Mouse (Mus musculus) thymus, postnatal 10 days (tissue): ENCODE measurements around the gene Ccnb1ip1.
"Not testable (repeated sequence)": the region's sequence is repeated elsewhere in the genome, so short reads cannot be mapped to it uniquely, and the experiment has no call there.

Experiments used
- DNase-seq, 2 experiments: peaks; one replicate each; pipeline ENCODE4 v3.0.0; 2021; ENCODE audit warnings: low spot score in 2 of 2

The Ccnb1ip1 gene

DNA sequence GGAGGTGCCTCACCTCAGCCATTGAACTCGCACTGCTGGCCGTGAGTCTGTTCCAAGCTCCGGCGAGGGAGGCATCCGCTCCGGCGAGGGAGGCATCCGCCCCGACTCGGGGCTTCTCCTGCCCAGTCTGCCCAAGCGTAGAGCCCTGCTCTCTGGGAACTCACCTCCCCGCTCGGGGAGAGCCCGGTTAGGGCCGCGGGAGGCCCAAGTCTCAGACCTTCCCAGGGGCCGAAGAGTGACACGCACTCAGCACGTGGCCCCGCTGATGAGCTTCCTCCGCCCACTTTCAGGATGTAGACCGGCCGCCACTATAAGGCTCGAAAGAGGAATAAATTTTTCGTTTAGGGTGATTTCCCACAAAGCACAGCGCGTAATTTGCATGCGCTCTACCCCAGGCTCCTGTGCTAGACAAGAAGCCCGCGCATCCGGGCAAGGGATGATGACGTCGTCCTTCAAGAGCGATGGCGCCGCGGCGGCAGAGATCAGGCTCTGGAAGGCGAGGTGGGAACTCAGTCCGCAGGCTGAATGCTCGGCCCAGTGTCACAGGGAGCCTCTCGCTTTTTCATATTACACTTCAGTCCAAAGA is at the start of gene Ccnb1ip1, which contains the start of gene Parp2:
TSS of gene Ccnb1ip1 (minus strand) at position 246 of the 586 bp plus-strand sequence.
TSS of gene Parp2 (plus strand) at position 355 of the 586 bp plus-strand sequence.
- peak; percentile 92 to 96 for DNase-seq

DNA sequence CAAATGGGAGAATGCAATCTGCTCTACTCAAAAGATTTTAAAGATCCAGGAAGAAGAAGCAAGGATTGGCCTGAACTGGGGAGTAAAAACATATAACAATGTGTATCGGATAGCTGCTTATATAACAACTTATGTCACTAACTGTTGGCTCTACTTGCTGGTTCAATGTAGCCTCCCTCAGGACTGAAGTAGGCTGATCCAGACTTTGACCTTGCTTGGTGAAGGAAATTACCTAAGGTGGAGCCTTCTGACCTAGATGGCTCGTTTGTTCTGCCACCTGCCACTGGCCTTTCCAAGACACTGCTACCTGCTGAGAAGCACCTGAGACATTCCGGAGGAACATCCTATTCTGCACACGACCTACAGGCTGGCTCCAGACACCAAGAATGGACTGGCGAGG is 48.3 kb upstream of the Ccnb1ip1 start:
- no peak for DNase-seq

GRCm38 (mm10) chr14:50837236-50837635 is 29.7 kb upstream of the Ccnb1ip1 start:
- no peak for DNase-seq

DNA sequence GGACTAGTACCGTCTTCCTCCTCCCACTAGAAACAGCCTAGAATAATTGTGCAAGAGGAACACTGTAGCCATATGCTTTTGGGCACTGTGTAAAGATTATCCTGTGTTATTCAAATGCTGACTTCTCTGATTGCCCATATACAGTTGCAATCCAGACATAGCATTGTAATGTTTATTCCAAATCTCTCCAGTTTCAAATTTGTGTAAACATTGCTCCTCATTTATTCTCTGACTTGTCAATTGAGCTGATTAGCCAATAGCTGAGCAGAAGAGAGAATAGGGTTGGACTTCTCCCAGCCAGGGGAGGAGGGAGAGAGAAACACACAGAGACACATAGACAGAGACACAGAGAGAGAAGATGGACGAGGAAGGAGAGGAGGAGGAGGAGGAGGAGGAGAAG is 26.9 kb upstream of the Ccnb1ip1 start:
- no peak for DNase-seq

GRCm38 (mm10) chr14:50833964-50834363 is 26.4 kb upstream of the Ccnb1ip1 start:
- DNase-seq, result no peak

DNA sequence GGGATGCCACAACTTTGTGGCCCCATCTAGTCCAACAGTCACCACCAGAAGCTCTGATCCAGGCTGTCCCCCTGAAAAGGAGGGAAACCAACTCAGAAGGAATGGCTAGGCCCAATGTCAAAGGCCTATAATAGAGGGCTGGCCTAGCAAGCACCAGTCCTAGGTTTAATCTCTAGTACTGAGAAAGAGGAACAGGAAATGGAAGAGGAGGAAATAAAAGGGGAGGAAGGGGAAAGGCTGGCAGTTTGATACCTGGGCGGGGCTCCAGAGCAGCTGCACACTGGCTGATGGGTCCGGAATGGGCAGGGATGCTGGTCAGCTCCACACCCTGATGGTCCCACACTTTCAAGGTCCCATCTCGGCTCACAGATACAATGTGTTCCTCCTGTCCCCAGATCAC is 22.3 kb upstream of the Ccnb1ip1 start:
- no peak for DNase-seq

DNA sequence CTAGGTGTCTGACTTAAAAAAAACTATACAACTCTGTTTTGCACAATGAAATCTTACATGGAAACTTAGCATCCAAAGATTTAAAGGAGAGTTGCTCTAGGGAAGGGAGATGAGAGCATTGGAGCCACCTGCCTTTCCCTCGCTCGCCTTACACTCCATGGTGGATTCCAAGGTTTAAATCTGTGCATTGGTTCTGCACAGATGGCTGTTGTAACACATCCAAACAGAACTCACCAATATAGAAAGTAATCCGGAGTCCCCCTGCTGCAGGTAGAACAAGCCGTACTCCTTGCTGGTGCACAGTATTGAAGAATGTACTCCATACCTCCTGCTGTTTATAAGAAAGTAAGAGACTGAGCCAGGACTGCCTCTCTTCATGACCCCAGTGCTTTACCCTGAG is 19.0 kb upstream of the Ccnb1ip1 start:
- DNase-seq, result no peak

GRCm38 (mm10) chr14:50824219-50824618 is 16.7 kb upstream of the Ccnb1ip1 start:
- no peak for DNase-seq

DNA sequence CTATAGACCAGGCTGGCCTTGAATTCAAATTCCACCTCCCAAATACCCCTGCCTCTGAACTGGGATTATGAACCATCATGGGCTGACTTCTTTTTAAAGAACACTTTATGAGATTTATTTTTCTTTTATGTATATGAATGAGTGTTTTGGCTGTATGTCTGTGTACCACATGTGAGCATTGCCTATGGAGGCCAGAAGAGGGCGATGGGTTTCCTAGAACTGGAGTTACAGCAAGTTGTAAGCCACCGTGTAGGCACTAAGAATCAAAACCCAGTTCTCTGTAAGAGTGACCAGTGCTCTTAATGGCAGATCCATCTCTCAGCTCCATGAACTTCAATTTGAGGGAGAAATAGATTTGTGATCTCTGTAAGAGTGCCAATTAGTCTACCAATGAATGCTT is 15.7 kb upstream of the Ccnb1ip1 start:
- DNase-seq, result no peak

GRCm38 (mm10) chr14:50813060-50813459 is 5.5 kb upstream of the Ccnb1ip1 start:
- no peak for DNase-seq

DNA sequence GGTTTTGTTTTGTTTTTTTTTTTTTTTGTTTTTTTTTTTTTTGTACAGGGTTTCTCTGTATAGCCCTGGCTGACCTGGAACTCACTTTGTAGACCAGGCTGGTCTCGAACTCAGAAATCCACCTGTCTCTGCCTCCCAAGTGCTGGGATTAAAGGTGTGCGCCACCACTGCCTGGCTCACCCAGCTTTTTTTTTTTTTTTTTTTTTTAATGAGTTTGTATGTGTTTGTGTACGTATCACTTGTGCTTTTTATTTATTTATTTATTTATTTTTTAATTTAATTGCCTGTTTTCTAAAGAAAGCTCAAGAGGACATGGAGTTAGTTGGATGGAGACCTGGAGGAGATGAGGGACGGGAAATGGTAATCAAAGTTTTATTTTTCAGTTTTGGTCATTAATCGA is 1.1 kb downstream of the Ccnb1ip1 start:
- not testable (repeated sequence) for DNase-seq

DNA sequence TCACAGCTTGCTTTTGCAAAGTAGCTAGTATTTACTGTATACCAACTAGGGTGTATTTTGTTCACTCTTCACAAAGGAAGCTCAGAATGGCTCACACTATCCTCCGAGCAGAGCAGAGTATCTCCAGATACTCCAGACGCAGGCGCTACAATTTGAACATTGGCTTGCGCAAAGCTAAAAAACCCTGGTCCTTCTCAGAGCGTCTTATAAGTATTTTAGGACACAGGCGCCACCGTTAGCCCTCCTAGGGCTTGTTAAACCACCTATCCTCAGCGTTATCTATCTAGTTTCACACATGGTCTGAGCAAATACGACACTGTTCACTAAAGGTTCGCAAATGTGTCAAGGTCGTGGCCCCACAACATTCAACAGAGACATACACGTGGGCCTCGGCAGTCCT is 2.8 kb downstream of the Ccnb1ip1 start:
- no peak for DNase-seq

GRCm38 (mm10) chr14:50802843-50803562 is 4.5 kb downstream of the Ccnb1ip1 start:
- DNase-seq, result peak in 1 of 2 experiments; percentile 18

- no peak for DNase-seq
Observed at GRCm38 (mm10) chr14:50802441-50802840, 5.1 kb downstream of the Ccnb1ip1 start.

DNA sequence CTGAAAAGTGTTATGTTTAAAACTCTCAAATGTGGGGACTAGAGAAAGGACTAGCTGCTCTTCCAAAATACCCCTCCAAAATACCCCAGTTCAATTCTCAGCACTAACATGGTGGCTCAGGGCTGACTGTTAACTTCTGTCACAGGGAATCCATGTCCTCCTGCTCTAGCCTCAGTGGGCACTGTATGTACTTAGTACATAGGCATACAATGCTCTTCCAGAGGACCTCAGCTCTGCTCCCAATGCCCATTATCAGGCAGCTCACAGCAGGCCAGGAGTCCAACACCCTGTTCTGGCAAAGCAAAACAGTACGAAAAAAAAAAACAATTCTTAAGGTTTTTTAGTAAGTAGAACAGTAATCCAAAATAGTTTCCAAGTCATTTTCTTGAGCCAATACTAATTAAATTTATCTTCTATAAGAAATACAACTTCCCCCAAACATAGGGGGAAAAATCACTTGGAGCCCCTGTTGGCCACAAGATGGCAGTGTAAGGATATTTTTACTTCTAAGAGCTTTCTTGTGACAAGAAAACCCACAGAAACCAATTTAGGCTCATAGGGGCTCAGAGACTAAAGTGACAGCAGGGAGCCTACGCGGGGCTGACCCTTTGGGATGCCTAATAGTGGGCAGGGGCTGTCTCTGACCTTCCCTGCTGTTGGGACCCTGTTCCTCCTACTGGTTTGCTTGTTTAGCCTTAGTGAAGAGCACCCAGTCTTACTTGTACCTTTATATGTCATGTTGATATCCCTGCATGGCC is 7.9 kb downstream of the Ccnb1ip1 start:
- peak; percentile 30 to 59 for DNase-seq

- DNase-seq, result peak in 1 of 2 experiments; percentile 28
Observed at GRCm38 (mm10) chr14:50798512-50798911, 9.0 kb downstream of the Ccnb1ip1 start.

GRCm38 (mm10) chr14:50796464-50796863 is 11.1 kb downstream of the Ccnb1ip1 start:
- DNase-seq, result no peak

- DNase-seq, result no peak
Observed at GRCm38 (mm10) chr14:50795965-50796364, 11.6 kb downstream of the Ccnb1ip1 start.

DNA sequence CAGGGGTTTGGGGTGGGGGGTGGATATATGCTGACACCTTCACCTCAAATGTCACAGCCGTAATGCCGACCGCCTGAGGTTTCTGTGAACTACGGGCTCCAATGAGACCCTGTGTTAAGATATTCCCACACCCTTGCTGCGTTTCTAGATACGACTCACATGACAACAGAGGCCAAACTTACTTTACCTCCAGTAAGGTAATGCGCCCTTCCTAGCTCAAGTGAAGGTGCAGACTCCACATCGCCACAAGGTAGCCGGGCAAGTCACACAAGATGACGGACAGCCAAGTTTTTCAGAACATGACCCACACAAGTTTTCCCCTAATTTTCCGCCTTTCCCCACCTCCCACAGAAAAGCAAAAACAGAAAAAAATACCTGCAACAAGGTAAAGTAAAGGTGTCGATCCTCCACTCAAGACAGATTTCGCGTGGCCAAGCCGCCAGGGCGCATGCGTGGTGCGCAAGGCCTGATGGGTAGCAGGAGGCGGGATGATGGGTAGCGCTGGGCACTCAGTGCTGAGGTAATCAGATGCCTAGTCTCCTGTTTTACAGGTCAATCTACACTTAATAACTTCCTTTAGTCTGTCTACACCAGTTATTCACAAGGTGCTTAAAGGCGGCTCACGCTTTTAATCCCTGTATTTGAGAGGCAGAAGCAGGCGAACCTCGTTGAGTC is 12.1 kb downstream of the Ccnb1ip1 start:
- DNase-seq, result no peak

GRCm38 (mm10) chr14:50788157-50788556 is 19.4 kb downstream of the Ccnb1ip1 start:
- no peak for DNase-seq

GRCm38 (mm10) chr14:50785251-50785637 is 22.3 kb downstream of the Ccnb1ip1 start, which contains the start of gene Ttc5:
Ttc5 (minus strand) TSS chr14:50785519.
- DNase-seq, result peak; percentile 77 to 93
